Mouse (Mus musculus): ENCODE results near the gene Fhit. TPM values are rescaled to one million over a fixed set of nuclear protein-coding genes. Genes with fewer than 3 reads are reported as not detected.

The Fhit gene
- polyA plus RNA-seq, 1 experiment from 2014 or later = 1.7 TPM

DNA sequence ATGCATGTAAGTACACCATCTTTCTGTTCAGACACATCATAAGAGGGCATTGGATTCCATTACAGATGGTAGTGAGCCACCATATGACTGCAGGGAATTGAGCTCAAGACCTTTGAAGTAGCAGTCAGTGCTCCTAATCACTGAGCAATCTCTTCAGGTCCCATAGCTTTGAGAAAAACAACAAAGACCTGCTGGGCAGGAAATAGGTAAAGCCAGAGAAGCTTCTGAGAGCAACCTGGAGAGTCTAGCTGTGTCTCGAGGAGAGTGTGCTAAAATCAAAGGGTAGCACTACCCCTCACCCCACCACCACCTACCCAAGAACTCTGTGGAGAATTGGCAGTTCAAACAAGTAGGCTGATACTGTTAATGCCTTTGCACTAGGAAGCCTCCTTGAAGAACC lies 860.3 kb downstream of the Fhit start:
- H3K4me3 ChIP-seq (ENCODE audit: low read depth, low read length) = no peak overlapping the region
- ATAC-seq (ENCODE audit: insufficient number of reproducible peaks, low FRiP score, low TSS enrichment, low read depth) (no peak), DNase-seq (ENCODE audit: low spot score) (no peak)
- no peaks in the 10 kb centered on the region for H3K27me3 ChIP-seq (ENCODE audit: control insufficient read depth, insufficient read depth, low read length)
- H3K36me3 ChIP-seq (ENCODE audit: control insufficient read depth, insufficient read depth, low read length) = no peaks in the 10 kb centered on the region
- no peaks in the 10 kb centered on the region for H3K9me3 ChIP-seq (ENCODE audit: control insufficient read depth, low read length)
- no peak overlapping the region for H3K4me2 ChIP-seq (ENCODE audit: low read depth, severe bottlenecking)
- H3K27ac ChIP-seq (replicated peaks; ENCODE audit: low read depth, low read length) = no peak overlapping the region
- 64% methylated on average over 1 of the region's 1 CpGs for WGBS
- H3K4me1 ChIP-seq (ENCODE audit: control insufficient read depth, insufficient read depth, low read length) = no peaks in the 10 kb centered on the region
- H3K9ac ChIP-seq (ENCODE audit: low read length) = no peak overlapping the region

GRCm38 (mm10) chr14:10300914-10301313 lies 860.9 kb downstream of the Fhit start:
- H3K36me3 ChIP-seq (ENCODE audit: control insufficient read depth, insufficient read depth, low read length) = no peaks in the 10 kb centered on the region
- no peaks in the 10 kb centered on the region for H3K4me1 ChIP-seq (ENCODE audit: control insufficient read depth, insufficient read depth, low read length)
- no peaks in the 10 kb centered on the region for H3K9me3 ChIP-seq (ENCODE audit: control insufficient read depth, low read length)
- no peak overlapping the region for H3K9ac ChIP-seq (ENCODE audit: low read length)
- H3K4me3 ChIP-seq (ENCODE audit: low read depth, low read length) = no peak overlapping the region
- ATAC-seq (ENCODE audit: insufficient number of reproducible peaks, low FRiP score, low TSS enrichment, low read depth) = no peak
- no peak overlapping the region for H3K4me2 ChIP-seq (ENCODE audit: low read depth, severe bottlenecking)
- no peak overlapping the region for H3K27ac ChIP-seq (replicated peaks; ENCODE audit: low read depth, low read length)
- H3K27me3 ChIP-seq (ENCODE audit: control insufficient read depth, insufficient read depth, low read length) = no peaks in the 10 kb centered on the region
- WGBS = 78% methylated on average over 3 of the region's 3 CpGs
- DNase-seq (ENCODE audit: low spot score) = no peak

DNA sequence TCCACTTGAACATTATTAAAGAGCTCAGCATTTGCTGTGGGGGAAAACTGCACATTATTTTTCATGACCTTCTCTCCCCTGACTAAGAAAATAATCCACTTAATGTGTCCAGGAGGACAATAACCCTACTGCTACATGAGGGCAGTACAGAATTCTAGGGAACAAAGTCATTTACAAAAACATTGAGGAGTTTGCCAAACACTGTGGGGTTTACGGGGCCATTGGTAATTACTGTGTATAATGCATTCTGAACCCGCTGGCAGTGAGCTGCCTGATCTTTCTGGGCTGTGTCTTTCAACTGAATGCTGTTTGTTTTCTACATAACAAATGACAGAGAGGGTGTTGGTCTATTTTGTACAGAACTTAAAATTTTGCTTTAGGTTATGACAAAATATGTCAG lies 862.8 kb downstream of the Fhit start:
- Histone ChIP-seq H3K4me3 (ENCODE audit: low read depth, low read length) (no peak overlapping the region), H3K36me3 (ENCODE audit: control insufficient read depth, insufficient read depth, low read length) (no peaks in the 10 kb centered on the region), H3K4me2 (ENCODE audit: low read depth, severe bottlenecking) (no peak overlapping the region), H3K9me3 (ENCODE audit: control insufficient read depth, low read length) (no peaks in the 10 kb centered on the region), H3K4me1 (ENCODE audit: control insufficient read depth, insufficient read depth, low read length) (no peaks in the 10 kb centered on the region), H3K9ac (ENCODE audit: low read length) (no peak overlapping the region), H3K27ac (replicated peaks; ENCODE audit: low read depth, low read length) (no peak overlapping the region), H3K27me3 (ENCODE audit: control insufficient read depth, insufficient read depth, low read length) (no peaks in the 10 kb centered on the region)
- 67% methylated on average over 2 of the region's 2 CpGs for WGBS
- DNase-seq (ENCODE audit: low spot score) = no peak
- no peak for ATAC-seq (ENCODE audit: insufficient number of reproducible peaks, low FRiP score, low TSS enrichment, low read depth)

DNA sequence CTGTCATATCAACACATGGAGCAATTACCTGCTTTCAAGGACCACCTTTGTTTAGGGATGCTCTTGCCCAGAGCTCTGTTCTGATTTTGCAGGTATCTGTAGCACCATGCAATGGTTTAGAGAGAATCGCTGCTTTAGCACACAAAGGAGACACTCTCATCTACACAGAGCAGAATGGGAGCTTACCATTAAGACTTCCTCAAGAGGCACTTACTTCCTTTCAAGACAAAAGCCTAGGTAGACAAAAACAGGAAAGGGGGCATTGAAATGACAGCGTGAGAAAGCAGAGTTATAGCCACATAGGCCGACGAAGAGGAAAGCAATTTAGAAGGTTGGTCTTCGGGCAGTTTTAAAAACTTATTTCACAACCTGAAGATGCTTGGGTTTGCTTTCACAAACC lies 872.8 kb downstream of the Fhit start:
- H3K4me3 ChIP-seq (ENCODE audit: low read depth, low read length) = no peak overlapping the region
- H3K27ac ChIP-seq (replicated peaks; ENCODE audit: low read depth, low read length) = no peak overlapping the region
- no peak overlapping the region for H3K9ac ChIP-seq (ENCODE audit: low read length)
- H3K9me3 ChIP-seq (ENCODE audit: control insufficient read depth, low read length) = no peaks in the 10 kb centered on the region
- no peaks in the 10 kb centered on the region for H3K4me1 ChIP-seq (ENCODE audit: control insufficient read depth, insufficient read depth, low read length)
- no peak for ATAC-seq (ENCODE audit: insufficient number of reproducible peaks, low FRiP score, low TSS enrichment, low read depth)
- no peaks in the 10 kb centered on the region for H3K27me3 ChIP-seq (ENCODE audit: control insufficient read depth, insufficient read depth, low read length)
- H3K4me2 ChIP-seq (ENCODE audit: low read depth, severe bottlenecking) = no peak overlapping the region
- DNase-seq (ENCODE audit: low spot score) = no peak
- WGBS = 90% methylated on average over 5 of the region's 5 CpGs
- no peaks in the 10 kb centered on the region for H3K36me3 ChIP-seq (ENCODE audit: control insufficient read depth, insufficient read depth, low read length)

GRCm38 (mm10) chr14:10286027-10286426 lies 875.8 kb downstream of the Fhit start:
- WGBS = 89% methylated on average over 6 of the region's 6 CpGs
- Histone ChIP-seq H3K9me3 (ENCODE audit: control insufficient read depth, low read length) (no peaks in the 10 kb centered on the region), H3K9ac (ENCODE audit: low read length) (no peak overlapping the region), H3K4me2 (ENCODE audit: low read depth, severe bottlenecking) (no peak overlapping the region), H3K36me3 (ENCODE audit: control insufficient read depth, insufficient read depth, low read length) (no peaks in the 10 kb centered on the region), H3K4me1 (ENCODE audit: control insufficient read depth, insufficient read depth, low read length) (no peaks in the 10 kb centered on the region), H3K4me3 (ENCODE audit: low read depth, low read length) (no peak overlapping the region), H3K27me3 (ENCODE audit: control insufficient read depth, insufficient read depth, low read length) (no peaks in the 10 kb centered on the region), H3K27ac (replicated peaks; ENCODE audit: low read depth, low read length) (no peak overlapping the region)
- DNase-seq (ENCODE audit: low spot score) = no peak
- no peak for ATAC-seq (ENCODE audit: insufficient number of reproducible peaks, low FRiP score, low TSS enrichment, low read depth)

DNA sequence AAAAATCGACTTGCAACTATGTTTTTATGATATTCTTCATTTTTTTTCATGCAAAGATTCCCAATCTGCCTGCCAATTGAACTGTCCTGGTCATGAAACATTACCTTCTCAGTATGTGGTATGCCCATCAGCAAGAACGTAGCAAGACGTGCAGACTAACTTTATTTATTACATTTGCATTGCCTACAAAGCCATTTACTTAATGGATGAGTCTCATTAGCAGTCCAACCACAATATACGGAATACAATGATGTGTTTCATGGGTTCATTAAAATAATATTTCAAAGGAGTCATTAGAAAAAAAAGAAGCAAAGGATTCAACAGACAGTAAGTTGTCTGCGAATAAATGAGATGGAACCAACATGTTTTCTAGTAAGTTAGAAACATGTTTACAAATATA lies 933.1 kb downstream of the Fhit start:
- no peak for ATAC-seq (ENCODE audit: insufficient number of reproducible peaks, low FRiP score, low TSS enrichment, low read depth)
- no peak overlapping the region for H3K27ac ChIP-seq (replicated peaks; ENCODE audit: low read depth, low read length)
- no peak overlapping the region for H3K4me2 ChIP-seq (ENCODE audit: low read depth, severe bottlenecking)
- no peak for DNase-seq (ENCODE audit: low spot score)
- 65% methylated on average over 5 of the region's 5 CpGs for WGBS
- no peaks in the 10 kb centered on the region for H3K36me3 ChIP-seq (ENCODE audit: control insufficient read depth, insufficient read depth, low read length)
- H3K4me3 ChIP-seq (ENCODE audit: low read depth, low read length) = no peak overlapping the region
- no peak overlapping the region for H3K9ac ChIP-seq (ENCODE audit: low read length)
- no peaks in the 10 kb centered on the region for H3K27me3 ChIP-seq (ENCODE audit: control insufficient read depth, insufficient read depth, low read length)
- H3K9me3 ChIP-seq (ENCODE audit: control insufficient read depth, low read length) = no peaks in the 10 kb centered on the region
- no peaks in the 10 kb centered on the region for H3K4me1 ChIP-seq (ENCODE audit: control insufficient read depth, insufficient read depth, low read length)

DNA sequence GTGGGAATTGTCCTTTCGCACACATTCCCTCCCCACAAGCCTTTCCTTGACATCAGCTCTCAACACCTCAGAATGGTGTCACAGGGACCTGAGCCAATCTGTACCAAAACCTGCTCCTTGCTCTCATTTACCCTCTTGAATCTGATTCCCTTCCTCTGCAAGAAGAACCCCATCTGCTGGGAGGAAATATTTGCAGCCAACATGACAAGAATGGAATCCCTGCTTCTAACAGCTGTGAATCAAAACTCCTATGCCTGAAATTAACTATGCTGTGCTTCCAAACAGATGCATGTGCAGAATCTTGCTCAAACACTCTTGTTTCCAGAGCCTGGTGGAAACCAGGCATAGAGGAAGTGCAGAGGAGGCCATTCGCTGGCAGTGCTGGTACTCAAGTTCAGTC lies 940.0 kb downstream of the Fhit start:
- DNase-seq (ENCODE audit: low spot score) (no peak), ATAC-seq (ENCODE audit: insufficient number of reproducible peaks, low FRiP score, low TSS enrichment, low read depth) (no peak)
- Histone ChIP-seq H3K27ac (replicated peaks; ENCODE audit: low read depth, low read length) (no peak overlapping the region), H3K4me2 (ENCODE audit: low read depth, severe bottlenecking) (no peak overlapping the region), H3K4me1 (ENCODE audit: control insufficient read depth, insufficient read depth, low read length) (no peaks in the 10 kb centered on the region), H3K4me3 (ENCODE audit: low read depth, low read length) (no peak overlapping the region), H3K9ac (ENCODE audit: low read length) (no peak overlapping the region), H3K36me3 (ENCODE audit: control insufficient read depth, insufficient read depth, low read length) (no peaks in the 10 kb centered on the region), H3K27me3 (ENCODE audit: control insufficient read depth, insufficient read depth, low read length) (no peaks in the 10 kb centered on the region), H3K9me3 (ENCODE audit: control insufficient read depth, low read length) (no peaks in the 10 kb centered on the region)
- 89% methylated on average over 2 of the region's 2 CpGs for WGBS

DNA sequence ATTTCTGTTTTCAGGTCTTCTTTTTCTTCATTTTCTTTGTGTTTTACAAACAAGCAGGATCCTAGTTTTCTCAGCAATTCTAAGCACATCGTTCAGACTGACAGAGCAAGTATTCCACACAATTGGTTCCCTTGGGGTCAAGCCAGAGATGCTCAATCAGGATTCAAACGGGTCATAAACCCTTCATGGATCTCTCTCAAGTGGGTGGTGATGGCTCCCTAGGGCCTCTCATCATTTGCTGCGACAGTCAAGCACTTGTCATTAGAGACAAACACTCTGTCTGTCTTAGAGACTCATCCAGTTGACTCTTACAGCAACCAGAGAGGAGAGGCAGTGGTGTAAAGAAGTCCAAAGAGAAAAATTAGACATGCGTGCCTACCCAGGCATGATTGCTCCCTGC lies 948.6 kb downstream of the Fhit start:
- ATAC-seq (ENCODE audit: insufficient number of reproducible peaks, low FRiP score, low TSS enrichment, low read depth) (no peak), DNase-seq (ENCODE audit: low spot score) (no peak)
- Histone ChIP-seq H3K27ac (replicated peaks; ENCODE audit: low read depth, low read length) (no peak overlapping the region), H3K4me2 (ENCODE audit: low read depth, severe bottlenecking) (no peak overlapping the region), H3K9me3 (ENCODE audit: control insufficient read depth, low read length) (no peaks in the 10 kb centered on the region), H3K4me1 (ENCODE audit: control insufficient read depth, insufficient read depth, low read length) (no peaks in the 10 kb centered on the region), H3K9ac (ENCODE audit: low read length) (no peak overlapping the region), H3K27me3 (ENCODE audit: control insufficient read depth, insufficient read depth, low read length) (no peaks in the 10 kb centered on the region), H3K36me3 (ENCODE audit: control insufficient read depth, insufficient read depth, low read length) (no peaks in the 10 kb centered on the region), H3K4me3 (ENCODE audit: low read depth, low read length) (no peak overlapping the region)
- WGBS = 18% methylated on average over 4 of the region's 4 CpGs

DNA sequence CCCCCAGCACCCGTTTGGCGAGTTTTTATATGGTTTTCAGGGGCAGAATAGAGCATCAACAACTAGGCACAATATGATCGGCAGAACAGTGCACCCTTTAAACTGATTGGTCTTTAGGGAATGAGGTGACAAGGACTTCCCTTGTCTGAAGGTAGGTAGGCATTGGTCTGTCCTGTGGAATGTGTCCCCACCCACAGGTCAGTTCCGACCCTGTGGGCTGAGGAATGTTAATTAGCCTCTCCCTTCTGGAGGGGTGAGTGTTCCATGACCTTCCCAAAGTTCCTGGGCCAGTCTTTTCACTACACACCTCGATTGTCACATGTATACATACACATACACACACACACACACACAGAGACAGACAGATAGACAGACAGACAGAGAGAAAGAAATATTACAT lies 950.7 kb downstream of the Fhit start:
- 48% methylated on average over 5 of the region's 5 CpGs for WGBS
- no peak overlapping the region for H3K4me3 ChIP-seq (ENCODE audit: low read depth, low read length)
- H3K9ac ChIP-seq (ENCODE audit: low read length) = no peak overlapping the region
- H3K9me3 ChIP-seq (ENCODE audit: control insufficient read depth, low read length) = no peaks in the 10 kb centered on the region
- H3K4me2 ChIP-seq (ENCODE audit: low read depth, severe bottlenecking) = no peak overlapping the region
- no peak for DNase-seq (ENCODE audit: low spot score)
- no peaks in the 10 kb centered on the region for H3K36me3 ChIP-seq (ENCODE audit: control insufficient read depth, insufficient read depth, low read length)
- no peaks in the 10 kb centered on the region for H3K4me1 ChIP-seq (ENCODE audit: control insufficient read depth, insufficient read depth, low read length)
- no peaks in the 10 kb centered on the region for H3K27me3 ChIP-seq (ENCODE audit: control insufficient read depth, insufficient read depth, low read length)
- ATAC-seq (ENCODE audit: insufficient number of reproducible peaks, low FRiP score, low TSS enrichment, low read depth) = no peak
- no peak overlapping the region for H3K27ac ChIP-seq (replicated peaks; ENCODE audit: low read depth, low read length)

All from limb, embryonic 11.5 days (tissue).